Mouse (Mus musculus) heart, embryonic 13.5 days (tissue): Measurements from ENCODE around the gene Lhx2. TPM values are rescaled to one million over a fixed set of nuclear protein-coding genes. Genes with fewer than 3 reads are reported as not detected.
A peak's percentile ranks its signal among the peaks of the same experiment; 100 is the strongest.

Experiments used
- ATAC-seq: fragments of 200-750 bp; cut with Nextera tagmentation; 2 replicates; pipeline ENCODE4 v1.8.0; 2017; ENCODE audit warnings: moderate TSS enrichment; ENCODE audit not compliant: insufficient number of reproducible peaks, low FRiP score, low TSS enrichment; ENCODE audit errors: extremely low read depth
- H3K27ac ChIP-seq: fragments of 300-500 bp; sonication (generic); replicated peaks from 2 replicates; pipeline ENCODE4 v1.5.1; 2015; ENCODE audit warnings: moderate library complexity, mild to moderate bottlenecking, inconsistent platforms
- H3K27me3 ChIP-seq: fragments of 300-500 bp; sonication (generic); replicated peaks from 2 replicates; pipeline ENCODE4 v1.6.1; 2015; ENCODE audit warnings: mild to moderate bottlenecking, inconsistent platforms
- H3K36me3 ChIP-seq: fragments of 300-500 bp; sonication (generic); 2 replicates; pipeline ENCODE4 v1.6.1; 2015; ENCODE audit warnings: mild to moderate bottlenecking, inconsistent platforms
- H3K4me1 ChIP-seq: fragments of 300-500 bp; sonication (generic); 2 replicates; pipeline ENCODE4 v1.6.1; 2015; ENCODE audit warnings: inconsistent platforms
- H3K4me2 ChIP-seq: fragments of 300-500 bp; sonication (generic); 2 replicates; pipeline ENCODE4 v1.6.1; 2015; ENCODE audit warnings: inconsistent platforms, mild to moderate bottlenecking, moderate library complexity
- H3K4me3 ChIP-seq: fragments of 300-500 bp; sonication (generic); 2 replicates; pipeline ENCODE4 v1.5.1; 2015; ENCODE audit warnings: moderate library complexity, mild to moderate bottlenecking, inconsistent platforms
- H3K9ac ChIP-seq: fragments of 300-500 bp; sonication (generic); 2 replicates; pipeline ENCODE4 v1.6.1; 2015; ENCODE audit warnings: inconsistent platforms, mild to moderate bottlenecking, moderate library complexity
- H3K9me3 ChIP-seq: fragments of 300-500 bp; sonication (generic); 2 replicates; pipeline ENCODE4 v1.6.1; 2016; ENCODE audit warnings: inconsistent platforms
- WGBS: fragments of 180-500 bp; shearing (Covaris S2); methylation state at CpG from one replicate; pipeline ENCODE4 v1.1.7; 2015; ENCODE audit warnings: mixed read lengths; 5-methylcytosine and 5-hydroxymethylcytosine counted together
- polyA plus RNA-seq: library from polyadenylated mRNA; unstranded; fragments of >200 nt; fragmentation: Nextera tagmentation; extraction: Ambion mirVana; gene quantifications from 2 replicates; pipeline ENCODE4 v1.2.1, GENCODE M21; 2015

Gene Lhx2
- polyA plus RNA-seq, 1 experiment from 2014 or later = 0.40 TPM

DNA sequence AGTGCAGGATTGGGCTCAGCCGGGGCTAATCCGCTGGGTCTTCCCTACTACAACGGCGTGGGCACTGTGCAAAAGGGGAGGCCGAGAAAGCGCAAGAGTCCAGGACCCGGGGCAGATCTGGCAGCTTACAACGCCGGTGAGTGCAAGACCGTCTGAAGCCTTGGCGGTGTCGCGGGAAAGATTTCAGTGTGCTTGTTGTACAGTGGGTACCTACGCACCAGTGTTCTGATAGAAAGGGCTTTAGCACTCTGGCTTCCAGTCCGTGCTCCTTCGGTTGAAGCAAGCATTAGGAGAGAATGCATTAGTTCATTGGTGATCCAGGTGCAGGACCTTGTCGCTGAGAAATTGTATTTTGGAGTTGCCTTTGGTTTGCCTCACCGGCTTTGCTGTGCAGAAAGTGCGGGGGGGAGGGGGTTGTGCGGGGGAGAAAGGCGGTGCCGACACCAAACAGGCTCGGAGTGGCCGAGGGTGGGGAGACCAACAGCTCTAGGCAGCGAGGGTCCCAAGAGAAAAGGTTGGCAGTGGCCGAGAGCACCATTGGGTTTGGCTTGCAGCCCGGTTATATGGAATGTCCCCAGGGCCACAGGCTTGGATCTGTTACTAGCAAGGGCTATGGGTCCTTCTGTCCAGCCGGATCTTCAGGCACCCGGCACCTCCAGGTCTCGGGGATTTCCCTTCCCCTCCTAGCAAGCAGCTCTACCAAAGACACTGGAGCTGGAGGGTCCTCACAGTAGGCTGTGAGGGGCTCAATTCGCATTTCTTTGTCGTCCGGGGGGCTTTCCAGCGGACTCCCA, 15.8 kb downstream of the Lhx2 start:
- no peak for ATAC-seq
- Histone ChIP-seq H3K9me3 (no peaks in the 10 kb centered on the region), H3K27me3 (peaks cover 100% of the 10 kb centered on the region), H3K9ac (no peak overlapping the region), H3K4me3 (no peak overlapping the region), H3K36me3 (no peaks in the 10 kb centered on the region), H3K4me1 (peaks cover 36% of the 10 kb centered on the region), H3K4me2 (no peak overlapping the region), H3K27ac (no peak overlapping the region)
- 2% methylated on average over 34 of the region's 34 CpGs for WGBS

- H3K27ac ChIP-seq = no peak overlapping the region
- peaks cover 100% of the 10 kb centered on the region for H3K27me3 ChIP-seq
- WGBS = 1% methylated on average over 19 of the region's 19 CpGs
- H3K4me3 ChIP-seq = peak overlapping the region; percentile 35
- H3K4me2 ChIP-seq = peak overlapping the region; percentile 61
- H3K9me3 ChIP-seq = no peaks in the 10 kb centered on the region
- no peaks in the 10 kb centered on the region for H3K36me3 ChIP-seq
- peaks cover 29% of the 10 kb centered on the region for H3K4me1 ChIP-seq
- ATAC-seq = no peak
- H3K9ac ChIP-seq = no peak overlapping the region
Measured at GRCm38 (mm10) chr2:38355731-38356427, 16.8 kb downstream of the Lhx2 start.

DNA sequence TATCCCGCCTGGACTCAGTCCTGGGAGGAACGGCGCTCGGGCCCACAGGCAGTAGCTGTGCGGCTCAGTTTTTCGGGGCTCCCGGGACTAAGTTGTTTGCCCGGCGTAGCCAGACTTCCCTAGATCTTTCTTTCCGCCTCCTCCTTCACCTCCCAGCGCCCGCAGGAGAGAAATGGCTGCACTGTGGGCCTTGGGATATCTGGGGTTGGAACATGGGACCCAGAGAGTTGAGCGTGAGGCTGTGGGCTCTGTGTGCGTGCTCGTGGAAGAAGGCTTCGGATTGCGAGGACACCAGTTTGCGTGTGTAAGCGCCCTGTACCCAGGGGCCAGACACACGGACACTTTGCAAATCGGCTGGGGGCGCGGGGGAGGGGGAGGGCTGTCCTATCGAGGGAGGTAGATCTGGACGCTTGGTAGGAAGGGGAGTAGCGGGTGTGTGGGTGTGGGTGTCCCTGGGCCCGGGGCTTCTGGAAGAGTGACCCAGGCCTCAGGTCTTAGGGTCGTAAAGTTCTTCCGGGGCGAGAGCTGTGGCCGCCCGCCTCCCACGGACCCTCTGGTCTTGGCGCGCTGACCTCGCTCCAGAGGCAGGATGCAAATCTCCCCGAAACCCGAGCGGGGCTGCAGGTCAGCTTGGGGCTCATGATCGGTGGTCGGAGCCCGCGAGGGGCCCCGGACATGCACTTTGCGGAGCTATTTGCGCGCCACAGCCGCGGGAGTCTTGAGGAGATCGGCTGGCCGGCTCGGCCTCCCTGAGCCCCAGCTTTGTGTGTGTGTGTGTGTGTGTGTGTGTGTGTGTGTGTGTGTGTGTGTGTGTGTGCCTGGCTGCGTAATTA, 17.6 kb downstream of the Lhx2 start:
- H3K4me2 ChIP-seq = peak overlapping the region; percentile 61
- no peak for ATAC-seq
- H3K27ac ChIP-seq = no peak overlapping the region
- H3K36me3 ChIP-seq = no peaks in the 10 kb centered on the region
- peak overlapping the region; percentile 35 for H3K4me3 ChIP-seq
- no peak overlapping the region for H3K9ac ChIP-seq
- peaks cover 21% of the 10 kb centered on the region for H3K4me1 ChIP-seq
- peaks cover 100% of the 10 kb centered on the region for H3K27me3 ChIP-seq
- WGBS = under 1% methylated on average over 52 of the region's 53 CpGs
- no peaks in the 10 kb centered on the region for H3K9me3 ChIP-seq

DNA sequence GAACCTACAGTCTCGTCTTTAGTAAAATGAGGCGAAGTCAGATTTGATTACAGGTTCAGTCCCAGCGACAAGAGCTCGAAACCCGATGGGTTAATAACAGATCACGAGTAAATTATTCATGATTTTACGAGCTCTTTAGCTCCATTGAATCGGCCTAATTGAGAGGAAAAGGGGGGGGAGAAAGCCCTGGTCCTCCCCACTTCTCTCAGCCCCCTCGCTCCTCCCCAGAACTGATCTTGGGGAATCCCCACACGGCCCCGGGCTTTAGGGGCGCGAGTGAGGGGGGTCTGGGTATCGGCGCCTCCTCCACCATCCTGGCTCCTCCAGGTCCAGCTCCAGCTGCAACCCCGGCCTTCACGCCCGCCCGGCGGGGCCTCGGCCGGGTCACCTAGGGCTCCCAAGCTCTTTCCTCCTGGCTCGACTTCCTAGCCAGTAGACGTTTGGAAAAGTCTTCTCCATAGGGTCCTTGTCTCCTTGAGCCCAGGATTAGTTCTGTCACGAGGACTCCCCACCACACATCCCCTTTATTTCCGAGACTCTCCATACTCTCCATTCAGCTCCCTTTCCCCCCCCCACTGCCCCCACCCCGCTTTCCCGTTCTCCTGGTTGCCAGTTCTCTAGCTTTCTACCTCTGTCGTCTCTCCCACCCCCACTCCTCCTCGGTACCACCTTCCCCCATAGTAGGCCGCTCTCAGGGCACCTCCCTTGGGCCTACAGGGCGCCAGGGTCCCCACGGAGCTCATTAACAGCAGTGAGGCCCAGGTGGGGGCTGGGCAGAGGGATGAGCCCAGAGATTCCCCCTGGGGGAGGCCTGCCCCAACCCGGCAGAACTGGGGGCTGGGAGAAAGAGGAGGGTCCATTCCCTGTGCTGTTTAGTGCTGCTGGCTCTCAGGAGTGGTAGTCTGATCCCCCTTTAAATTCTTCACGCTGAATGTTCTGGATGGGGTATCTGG, 18.5 kb downstream of the Lhx2 start:
- no peak for ATAC-seq
- WGBS = 5% methylated on average over 35 of the region's 35 CpGs
- Histone ChIP-seq H3K4me1 (peaks cover 13% of the 10 kb centered on the region), H3K9ac (no peak overlapping the region), H3K9me3 (no peaks in the 10 kb centered on the region), H3K4me2 (peak overlapping the region; percentile 61; the same call in 1 of the 2 replicates), H3K36me3 (no peaks in the 10 kb centered on the region), H3K27me3 (peaks cover 100% of the 10 kb centered on the region), H3K27ac (no peak overlapping the region), H3K4me3 (no peak overlapping the region; the same call in 1 of the 2 replicates)

DNA sequence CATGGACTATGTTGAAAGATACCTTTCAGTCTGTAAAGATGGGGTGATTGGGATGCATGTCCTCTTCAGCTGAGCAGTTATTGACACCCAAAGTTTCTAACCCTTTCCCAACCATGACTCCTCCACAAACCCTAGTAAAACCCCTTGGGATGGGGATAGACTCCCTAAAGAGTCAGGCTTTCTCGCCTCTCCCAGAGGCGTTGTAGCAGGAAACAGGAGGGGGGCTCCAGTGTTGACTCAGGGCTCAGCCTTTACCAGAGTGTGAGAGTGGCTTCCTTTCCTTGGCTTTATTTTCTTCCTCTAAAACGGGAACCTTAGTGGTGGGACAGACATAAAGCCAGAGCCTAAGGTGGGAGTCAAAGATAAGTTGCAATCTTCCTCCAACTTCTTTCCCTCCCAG, 19.5 kb downstream of the Lhx2 start:
- H3K9ac ChIP-seq = no peak overlapping the region
- WGBS = 6% methylated on average over 3 of the region's 3 CpGs
- no peak overlapping the region for H3K4me2 ChIP-seq
- H3K27ac ChIP-seq = no peak overlapping the region
- no peak overlapping the region for H3K4me3 ChIP-seq
- no peak for ATAC-seq
- H3K9me3 ChIP-seq = no peaks in the 10 kb centered on the region
- peaks cover 100% of the 10 kb centered on the region for H3K27me3 ChIP-seq
- H3K36me3 ChIP-seq = no peaks in the 10 kb centered on the region
- H3K4me1 ChIP-seq = peaks cover 13% of the 10 kb centered on the region

GRCm38 (mm10) chr2:38359186-38359585, 20.1 kb downstream of the Lhx2 start:
- H3K27ac ChIP-seq = no peak overlapping the region
- H3K4me1 ChIP-seq = peaks cover 13% of the 10 kb centered on the region
- no peak overlapping the region for H3K4me3 ChIP-seq
- ATAC-seq = no peak
- H3K4me2 ChIP-seq = no peak overlapping the region
- no peak overlapping the region for H3K9ac ChIP-seq
- 1% methylated on average over 10 of the region's 10 CpGs for WGBS
- no peaks in the 10 kb centered on the region for H3K9me3 ChIP-seq
- peaks cover 100% of the 10 kb centered on the region for H3K27me3 ChIP-seq
- no peaks in the 10 kb centered on the region for H3K36me3 ChIP-seq

GRCm38 (mm10) chr2:38359811-38360210, 20.7 kb downstream of the Lhx2 start:
- Histone ChIP-seq H3K27me3 (peaks cover 100% of the 10 kb centered on the region), H3K4me3 (no peak overlapping the region), H3K9ac (no peak overlapping the region), H3K36me3 (no peaks in the 10 kb centered on the region), H3K9me3 (no peaks in the 10 kb centered on the region), H3K27ac (no peak overlapping the region), H3K4me1 (peaks cover 9% of the 10 kb centered on the region), H3K4me2 (no peak overlapping the region)
- 9% methylated on average over 13 of the region's 13 CpGs for WGBS
- ATAC-seq = no peak

DNA sequence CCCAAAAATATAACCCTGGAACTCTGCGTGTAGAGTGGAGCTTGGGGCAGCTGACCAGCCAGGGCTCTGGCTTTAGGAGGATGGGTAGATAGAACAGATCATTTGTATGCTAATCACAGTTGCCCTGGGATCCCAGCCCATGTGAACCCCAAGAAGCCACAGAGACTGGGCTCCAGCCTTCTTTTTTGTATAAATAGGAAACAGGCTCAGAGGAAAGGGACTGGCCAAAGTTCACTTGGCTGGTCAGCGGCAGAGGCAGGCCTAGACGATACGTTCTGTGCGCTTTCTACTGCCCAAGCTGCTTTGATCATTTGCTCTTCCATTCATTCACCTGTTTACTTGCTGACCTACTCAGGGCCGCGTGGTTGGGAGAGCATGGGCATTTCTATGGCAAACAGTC, 27.1 kb downstream of the Lhx2 start:
- Histone ChIP-seq H3K27ac (no peak overlapping the region), H3K36me3 (no peaks in the 10 kb centered on the region), H3K4me1 (peaks cover 9% of the 10 kb centered on the region), H3K9ac (no peak overlapping the region), H3K27me3 (peaks cover 96% of the 10 kb centered on the region), H3K4me2 (no peak overlapping the region), H3K9me3 (no peaks in the 10 kb centered on the region), H3K4me3 (no peak overlapping the region)
- WGBS = 62% methylated on average over 7 of the region's 7 CpGs
- no peak for ATAC-seq

DNA sequence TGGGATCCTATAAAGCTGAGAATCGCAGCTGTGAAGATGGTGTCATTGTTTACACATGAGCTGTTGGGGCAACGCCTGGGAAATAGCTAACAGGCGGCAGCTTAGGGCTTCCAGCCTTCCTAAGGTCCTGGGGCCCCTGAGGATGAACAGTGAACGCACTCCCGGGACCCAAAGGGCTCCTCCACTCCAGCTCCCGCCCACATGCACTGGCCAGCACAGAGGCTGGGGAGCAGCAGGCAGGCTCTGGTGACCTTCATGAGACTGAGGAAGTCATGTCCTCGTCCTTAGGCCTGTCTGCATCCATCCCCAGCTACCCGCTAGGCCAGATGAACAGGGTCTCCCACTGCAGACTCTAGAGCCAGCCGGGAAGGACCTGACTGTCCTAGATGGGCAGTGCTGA, 27.9 kb downstream of the Lhx2 start:
- WGBS = 13% methylated on average over 9 of the region's 9 CpGs
- H3K9me3 ChIP-seq = no peaks in the 10 kb centered on the region
- H3K27ac ChIP-seq = no peak overlapping the region
- no peak overlapping the region for H3K4me3 ChIP-seq
- H3K27me3 ChIP-seq = peaks cover 96% of the 10 kb centered on the region
- no peak overlapping the region for H3K4me2 ChIP-seq
- no peak for ATAC-seq
- peaks cover 9% of the 10 kb centered on the region for H3K4me1 ChIP-seq
- no peaks in the 10 kb centered on the region for H3K36me3 ChIP-seq
- no peak overlapping the region for H3K9ac ChIP-seq

DNA sequence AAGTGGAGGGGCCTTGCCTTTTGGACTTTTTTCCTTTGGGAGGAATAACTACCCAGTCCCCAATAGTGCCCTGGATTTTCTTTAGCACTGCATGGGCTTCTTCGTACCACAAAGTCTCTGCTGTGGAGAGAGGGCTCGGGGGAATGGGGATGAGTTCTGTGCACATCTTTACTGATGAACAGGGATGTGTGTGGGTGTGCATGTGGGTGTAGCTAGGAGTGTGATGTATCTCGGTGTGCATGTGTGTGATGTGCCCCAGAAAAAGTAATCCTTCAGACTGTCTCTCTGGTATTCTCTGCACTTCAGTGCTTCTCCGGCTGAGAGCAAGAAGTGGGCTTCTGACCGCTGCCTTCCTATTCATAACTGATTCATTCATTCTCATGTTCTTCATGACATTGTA, 28.8 kb downstream of the Lhx2 start:
- H3K27me3 ChIP-seq = peaks cover 96% of the 10 kb centered on the region
- H3K4me2 ChIP-seq = no peak overlapping the region
- no peak for ATAC-seq
- peaks cover 9% of the 10 kb centered on the region for H3K4me1 ChIP-seq
- no peak overlapping the region for H3K27ac ChIP-seq
- no peaks in the 10 kb centered on the region for H3K9me3 ChIP-seq
- no peak overlapping the region for H3K4me3 ChIP-seq
- 73% methylated on average over 5 of the region's 5 CpGs for WGBS
- H3K36me3 ChIP-seq = no peaks in the 10 kb centered on the region
- no peak overlapping the region for H3K9ac ChIP-seq
